Mouse (Mus musculus) liver, embryonic 14.5 days (tissue): ENCODE results near the gene Lyrm4.

Source experiments
- CTCF ChIP-seq: IDR thresholded peaks from 2 replicates; pipeline ENCODE4 v1.5.1; 2016; ENCODE audit warnings: antibody characterized with exemption, low read depth, control low read depth
- EP300 ChIP-seq: IDR thresholded peaks from 2 replicates; pipeline ENCODE4 v1.6.1; 2016; ENCODE audit warnings: antibody characterized with exemption, low read depth

- TF ChIP-seq CTCF (no peak), EP300 (no peak)
Measured at GRCm38 (mm10) chr13:35997606-35998005, 119.7 kb downstream of the Lyrm4 start.
